Mouse (Mus musculus) thymus, adult 2 months (tissue): ENCODE results near the gene Bcorl1. TPM values are rescaled to one million over a fixed set of nuclear protein-coding genes. Genes with fewer than 3 reads are reported as not detected.
A peak's percentile ranks its signal among the peaks of the same experiment; 100 is the strongest.

ENCODE experiments used
- DNase-seq: peaks from one replicate; pipeline ENCODE4 v3.0.0; 2021
- H3K27ac ChIP-seq: fragments of 200-500 bp; 2 replicates; pipeline ENCODE4 v1.5.1; 2012; ENCODE audit warnings: low read length, control low read depth; ENCODE audit not compliant: control insufficient read depth, insufficient read depth
- H3K27me3 ChIP-seq: fragments of 200-500 bp; 2 replicates; pipeline ENCODE4 v1.6.1; 2012; ENCODE audit warnings: mild to moderate bottlenecking, low read length, moderate library complexity, mixed read lengths; ENCODE audit not compliant: control insufficient read depth, insufficient read depth
- H3K36me3 ChIP-seq: fragments of 200-500 bp; 2 replicates; pipeline ENCODE4 v1.6.1; 2012; ENCODE audit warnings: mild to moderate bottlenecking, low read length, moderate library complexity; ENCODE audit not compliant: control insufficient read depth, insufficient read depth
- H3K4me1 ChIP-seq: fragments of 200-500 bp; replicated peaks from 2 replicates; pipeline ENCODE4 v1.6.1; 2012; ENCODE audit warnings: low read length; ENCODE audit not compliant: control insufficient read depth, insufficient read depth
- H3K4me3 ChIP-seq: fragments of 200-500 bp; 2 replicates; pipeline ENCODE4 v1.5.1; 2012; ENCODE audit warnings: mild to moderate bottlenecking, low read length, control low read depth, moderate library complexity; ENCODE audit not compliant: control insufficient read depth, insufficient read depth
- CTCF ChIP-seq: fragments of 200-500 bp; IDR thresholded peaks from 2 replicates; pipeline ENCODE4 v1.5.1; 2012; ENCODE audit warnings: mild to moderate bottlenecking, control low read depth, low read length, moderate library complexity, borderline replicate concordance; ENCODE audit not compliant: control insufficient read depth, poor library complexity, insufficient read depth; ENCODE audit errors: extremely low read depth
- POLR2A ChIP-seq: fragments of 200-500 bp; IDR thresholded peaks from 2 replicates; pipeline ENCODE4 v1.6.1; 2012; ENCODE audit warnings: mild to moderate bottlenecking, low read length, control low read depth, moderate library complexity; ENCODE audit not compliant: control insufficient read depth, poor library complexity, insufficient read depth; ENCODE audit errors: extremely low read depth
- WGBS: fragments of 180-500 bp; shearing (Covaris S2); methylation state at CpG from one replicate; pipeline ENCODE4 v1.1.7; 2018; 5-methylcytosine and 5-hydroxymethylcytosine counted together
- polyA plus RNA-seq: library from polyadenylated mRNA; depleted of rRNA; stranded (reverse); fragments of >200 nt; gene quantifications from 2 replicates; pipeline ENCODE4 v1.2.3, GENCODE M21; 2012

Bcorl1 gene
- polyA plus RNA-seq, 1 experiment = 7.8 TPM

GRCm38 (mm10) chrX:48317444-48317843 is 23.7 kb upstream of the Bcorl1 start:
- WGBS = 73% methylated on average over 3 of the region's 3 CpGs
- Histone ChIP-seq H3K27ac (no peak overlapping the region), H3K4me3 (no peak overlapping the region), H3K4me1 (peaks cover 20% of the 10 kb centered on the region), H3K27me3 (no peaks in the 10 kb centered on the region), H3K36me3 (no peaks in the 10 kb centered on the region)
- no peak for DNase-seq
- TF ChIP-seq CTCF (no peak), POLR2A (no peak)

GRCm38 (mm10) chrX:48318194-48318593 is 23.0 kb upstream of the Bcorl1 start:
- TF ChIP-seq POLR2A (no peak), CTCF (no peak)
- peak; percentile 77 for DNase-seq
- Histone ChIP-seq H3K4me3 (no peak overlapping the region), H3K27me3 (no peaks in the 10 kb centered on the region), H3K4me1 (peaks cover 15% of the 10 kb centered on the region), H3K27ac (no peak overlapping the region), H3K36me3 (no peaks in the 10 kb centered on the region)
- under 1% methylated on average over 9 of the region's 9 CpGs for WGBS

- DNase-seq = peak; percentile 3
These were observed 613 bp upstream of the Bcorl1 start for GRCm38 (mm10) chrX:48340441-48341049.

DNA sequence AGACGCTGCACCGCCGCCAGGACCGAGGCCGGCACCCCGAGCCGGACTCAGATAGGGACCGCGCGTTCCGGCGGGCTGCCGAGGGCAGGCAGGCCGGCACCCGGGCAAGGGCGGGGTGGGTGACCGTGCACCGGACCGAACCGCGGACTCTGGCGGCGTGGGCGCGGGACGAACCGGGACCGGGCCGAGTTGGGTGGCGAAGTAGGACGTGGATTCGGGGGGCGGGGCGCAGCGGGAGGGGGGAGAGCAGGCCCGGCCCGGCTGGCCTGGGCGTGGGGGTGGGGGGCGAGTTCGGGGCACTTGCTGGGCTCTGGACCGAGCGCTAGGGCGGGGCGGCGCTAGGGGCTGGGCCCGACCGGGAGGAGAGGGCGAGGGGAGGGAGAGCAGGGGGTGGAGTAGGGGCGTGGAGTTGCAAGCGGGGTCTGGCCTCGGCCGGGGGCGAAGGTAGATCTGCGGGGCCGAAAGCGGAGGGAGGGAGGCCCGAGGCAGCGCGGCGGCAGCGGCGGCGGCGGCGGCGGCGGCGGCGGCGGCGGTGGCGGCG is 533 bp downstream of the Bcorl1 start:
- TF ChIP-seq POLR2A = no peak
- no peak for TF ChIP-seq CTCF
- DNase-seq = peak; percentile 23
- peak overlapping the region; percentile 59 for H3K4me3 ChIP-seq
- H3K27ac ChIP-seq = no peak overlapping the region
- H3K4me1 ChIP-seq = peaks cover 25% of the 10 kb centered on the region
- no peaks in the 10 kb centered on the region for H3K36me3 ChIP-seq
- 0% methylated on average over 6 of the region's 73 CpGs for WGBS
- H3K27me3 ChIP-seq = peaks cover 5% of the 10 kb centered on the region; the same call in 1 of the 2 replicates

More at GRCm38 (mm10) chrX:48340441-48341049, 613 bp upstream of the Bcorl1 start:
- Histone ChIP-seq H3K27me3 (peaks cover 5% of the 10 kb centered on the region; the same call in 1 of the 2 replicates), H3K4me3 (peak overlapping the region; percentile 59; the same call in 1 of the 2 replicates), H3K36me3 (no peaks in the 10 kb centered on the region), H3K4me1 (peaks cover 22% of the 10 kb centered on the region), H3K27ac (no peak overlapping the region)
- TF ChIP-seq POLR2A (no peak), CTCF (no peak)
- 9% methylated on average over 33 of the region's 35 CpGs for WGBS

DNA sequence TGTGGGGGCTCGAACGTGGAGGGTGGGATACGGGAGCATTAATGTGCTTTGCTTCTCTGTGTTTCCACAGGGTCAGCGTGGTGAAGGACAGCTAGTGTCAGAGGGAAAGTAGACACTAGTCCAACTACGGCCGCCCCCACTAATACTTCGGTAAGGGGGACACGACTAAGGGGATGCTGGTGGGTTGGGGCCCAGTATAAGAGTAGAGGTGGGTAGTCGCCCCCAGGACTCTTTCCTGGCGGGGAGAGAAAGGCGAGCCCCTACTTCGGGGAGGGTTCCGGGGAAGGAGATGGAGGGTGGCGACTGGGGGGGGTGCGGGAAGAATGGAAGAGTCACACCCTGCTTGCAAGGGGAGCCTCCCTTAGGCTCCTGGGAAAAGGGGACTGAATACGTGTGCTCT is 1.6 kb downstream of the Bcorl1 start:
- Histone ChIP-seq H3K4me3 (peak overlapping the region; percentile 45), H3K27me3 (peaks cover 5% of the 10 kb centered on the region; the same call in 1 of the 2 replicates), H3K27ac (no peak overlapping the region), H3K36me3 (no peaks in the 10 kb centered on the region), H3K4me1 (peaks cover 25% of the 10 kb centered on the region)
- no peak for TF ChIP-seq POLR2A
- TF ChIP-seq CTCF = no peak
- WGBS = 16% methylated on average over 15 of the region's 16 CpGs
- peak; percentile 1 for DNase-seq

DNA sequence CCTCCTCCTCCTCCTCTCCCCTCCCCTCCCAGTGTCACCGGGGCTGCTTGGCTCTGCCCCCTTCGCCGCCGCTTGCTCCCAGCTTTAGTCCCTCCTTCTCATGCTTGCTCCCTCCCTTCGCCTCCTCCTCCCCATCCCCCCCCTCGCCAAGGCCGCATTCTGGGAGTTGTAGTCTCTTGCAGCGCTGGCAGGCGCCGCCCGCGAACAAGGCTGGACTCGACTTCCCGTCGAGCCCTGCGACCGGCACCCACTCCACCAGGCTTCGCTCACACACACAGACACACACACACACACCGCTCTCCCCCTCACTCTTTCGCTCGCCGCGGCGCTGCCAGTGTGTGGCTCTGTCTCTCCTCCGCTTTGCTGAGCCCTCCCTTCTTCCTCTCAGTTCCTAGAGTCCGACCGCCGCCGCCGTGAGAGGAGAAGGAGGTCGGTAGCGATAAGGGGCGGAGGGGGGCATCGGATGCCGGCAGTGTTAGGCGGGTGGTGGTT is 2.3 kb downstream of the Bcorl1 start:
- Histone ChIP-seq H3K27ac (no peak overlapping the region), H3K4me1 (peaks cover 25% of the 10 kb centered on the region), H3K36me3 (no peaks in the 10 kb centered on the region), H3K4me3 (peak overlapping the region; percentile 78), H3K27me3 (peaks cover 5% of the 10 kb centered on the region; the same call in 1 of the 2 replicates)
- 2% methylated on average over 29 of the region's 36 CpGs for WGBS
- DNase-seq = peak; percentile 84
- TF ChIP-seq POLR2A = peak; percentile 50; the same call in 1 of the 2 replicates
- TF ChIP-seq CTCF = no peak
